Mouse (Mus musculus) gastrocnemius, postnatal 36 days (tissue): Measurements from ENCODE around the gene Gm20831. TPM values are rescaled to one million over a fixed set of nuclear protein-coding genes. Genes with fewer than 3 reads are reported as not detected.
"Not testable (repeated sequence)": the region's sequence is repeated elsewhere in the genome, so short reads cannot be mapped to it uniquely, and the experiment has no call there.

Experiments used
- DNase-seq, 2 experiments: peaks; one replicate each; pipeline ENCODE4 v3.0.0; 2022
- intact Hi-C: fragments of 180-260 bp; cut with DNase I; formaldehyde crosslinking; loops from one replicate; pipeline ENCODE4 v1.15.1; 2025
- long read RNA-seq, 2 experiments: library from polyadenylated mRNA; stranded (forward); transcript quantifications; one replicate each; pipeline ENCODE4 v2.0.0; 2021
- total RNA-seq, 2 experiments: library from RNA; stranded (reverse); gene quantifications; 2 replicates each; pipeline ENCODE4 v1.2.3; 2021

Gene Gm20831
- total RNA-seq: not detected
- long read RNA-seq, experiment 1: 0 reads
- long read RNA-seq, experiment 2: 0 reads

DNA sequence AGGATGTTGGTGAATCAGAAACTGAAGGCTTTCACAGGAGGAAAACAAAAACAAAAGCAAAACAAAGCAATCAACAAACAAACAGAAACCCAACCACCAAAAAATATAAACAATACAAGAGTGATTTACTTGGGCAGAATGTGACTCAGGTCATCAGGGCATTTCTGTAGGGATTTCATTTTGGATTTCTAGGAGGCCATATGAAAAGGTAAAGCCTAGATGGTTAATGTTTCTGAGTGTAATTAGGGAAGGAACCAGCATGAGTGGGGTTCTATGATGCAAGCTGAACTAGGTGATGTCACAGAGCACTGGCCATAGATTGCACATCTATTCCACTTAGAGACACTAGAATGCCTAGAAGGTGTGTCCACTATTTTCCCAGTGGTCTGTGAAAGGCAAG is at the start of gene Gm20831, which contains the start of gene Gm20772:
Gm20831 (plus strand) TSS at position 301 of the 400 bp plus-strand sequence.
Gm20772 (plus strand) TSS at position 301 of the 400 bp plus-strand sequence.
- DNase-seq: not testable (repeated sequence)

DNA sequence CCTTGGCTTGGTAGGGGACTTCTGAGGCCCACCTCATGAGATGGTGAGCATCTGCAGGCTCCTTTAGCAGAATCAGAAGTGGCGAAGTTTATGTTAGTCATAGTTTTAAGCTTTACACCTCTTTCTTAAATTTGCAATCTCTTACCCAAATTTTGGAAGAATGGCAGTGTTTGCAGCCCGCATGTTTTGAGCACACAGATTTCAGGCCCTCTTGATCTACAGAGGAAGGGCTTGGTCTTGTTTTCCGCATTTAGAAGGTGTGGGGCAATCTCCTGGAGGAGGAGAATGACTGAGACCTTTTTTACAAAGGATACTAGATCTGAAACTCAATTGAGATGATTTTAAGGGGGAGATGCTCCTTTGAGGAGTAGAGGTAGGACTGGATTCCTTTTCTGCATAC is 28.4 kb upstream of the Gm20831 start, which contains the start of gene Gm21904:
Gm21904 (minus strand) TSS at position 101 of the 400 bp plus-strand sequence.
- DNase-seq, intact Hi-C loops: not testable (repeated sequence)

More for the DNA sequence above, at the start of gene Gm20831, which contains the start of gene Gm20772:
- intact Hi-C loops: not testable (repeated sequence)

DNA sequence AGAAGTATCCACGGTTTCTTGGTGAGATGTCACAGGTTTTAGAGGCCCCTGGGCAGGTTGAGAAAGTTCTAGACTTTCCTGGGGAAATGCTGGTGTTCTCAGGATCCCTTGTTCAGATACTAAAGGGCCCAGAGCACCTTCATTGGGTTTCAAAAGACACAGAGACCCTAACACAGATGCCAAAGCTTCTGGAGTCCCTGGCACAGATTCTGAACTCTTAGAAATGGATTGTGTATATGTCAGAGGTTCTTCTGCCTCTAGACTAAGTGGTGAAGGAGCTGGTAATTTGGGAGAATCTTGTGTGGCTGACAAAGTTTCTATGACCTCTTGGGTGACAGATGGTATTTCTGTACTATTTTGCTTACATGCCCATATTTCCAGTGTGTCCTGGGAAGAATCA is 62.7 kb downstream of the Gm20831 start, which contains the start of gene Srsy:
Srsy (minus strand) TSS at position 101 of the 400 bp plus-strand sequence.
- DNase-seq, intact Hi-C loops: not testable (repeated sequence)

Other genes with a start within 250 kb of the Gm20831 start
- not detected for gene Gm21904, start 28.5 kb upstream of the Gm20831 start, total RNA-seq
- not detected for gene Gm20772, start within 50 bp of the Gm20831 start, total RNA-seq
- gene Srsy, start 62.6 kb downstream of the Gm20831 start, total RNA-seq: not detected
- gene Gm21764, start 187.1 kb downstream of the Gm20831 start, total RNA-seq: not detected
- not detected for gene Ssty1, start 214.4 kb downstream of the Gm20831 start, total RNA-seq